Mouse (Mus musculus): Measurements from ENCODE around the gene Ncor1.
"Not testable (repeated sequence)": the region's sequence is repeated elsewhere in the genome, so short reads cannot be mapped to it uniquely, and the experiment has no call there.

The Ncor1 gene

DNA sequence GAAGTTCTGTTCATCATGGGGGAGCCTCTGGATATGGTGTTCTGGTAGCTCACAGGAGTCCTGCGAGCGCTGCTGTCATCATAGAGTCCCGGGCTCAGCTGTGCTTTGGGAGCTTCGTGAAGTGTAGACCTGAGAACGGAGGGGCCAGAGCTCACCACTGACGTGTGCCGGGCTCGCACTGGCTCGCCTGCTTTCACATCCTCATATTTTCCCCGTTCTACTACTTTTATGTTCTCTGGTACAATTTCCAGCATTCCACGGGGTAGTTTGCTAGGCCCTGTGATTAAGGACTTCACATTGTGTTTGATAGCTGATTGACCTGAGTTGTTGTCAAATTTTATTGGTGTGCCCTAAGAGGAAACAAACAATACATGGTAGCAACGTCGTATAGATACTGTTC, 115.3 kb downstream of the Ncor1 start:
- no peak for DNase-seq

DNA sequence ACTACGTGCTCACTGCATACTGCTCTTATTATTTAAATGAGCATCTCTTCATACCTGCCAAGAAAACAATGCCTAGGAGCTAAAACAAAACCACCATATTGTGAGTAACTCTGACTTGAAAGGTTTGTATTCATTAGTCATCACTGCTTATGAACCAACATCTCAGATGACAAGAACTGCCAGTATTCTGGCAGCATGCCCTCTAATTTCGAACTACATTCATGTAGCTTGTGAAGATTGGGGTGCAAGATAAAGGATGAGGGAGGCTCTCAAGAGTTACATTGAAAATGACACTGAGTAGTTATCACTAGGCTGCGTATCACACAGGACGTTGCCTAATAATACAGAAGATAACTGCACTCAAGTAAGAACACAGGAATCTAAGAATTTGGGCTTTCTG, 126.1 kb downstream of the Ncor1 start:
- DNase-seq, result no peak

DNA sequence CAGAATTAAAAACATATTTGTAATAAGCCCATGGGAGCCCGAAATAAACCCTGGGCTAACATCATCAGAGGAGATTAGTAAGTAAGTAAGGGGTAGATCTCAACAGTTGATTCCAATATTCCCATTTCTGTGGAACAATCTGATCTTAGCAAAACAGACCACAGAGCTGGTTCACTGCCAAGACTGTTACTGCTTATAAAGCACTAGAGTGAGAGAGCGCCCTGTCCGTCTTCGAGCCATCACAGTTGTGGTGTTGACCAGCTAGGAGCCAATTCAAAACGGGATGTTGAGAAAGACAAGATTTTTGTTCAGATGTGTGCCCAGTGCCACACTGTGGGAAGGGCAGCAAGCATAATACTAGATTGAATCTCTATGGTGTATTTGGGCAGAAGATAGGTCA, 127.2 kb downstream of the Ncor1 start:
- DNase-seq, result no peak

DNA sequence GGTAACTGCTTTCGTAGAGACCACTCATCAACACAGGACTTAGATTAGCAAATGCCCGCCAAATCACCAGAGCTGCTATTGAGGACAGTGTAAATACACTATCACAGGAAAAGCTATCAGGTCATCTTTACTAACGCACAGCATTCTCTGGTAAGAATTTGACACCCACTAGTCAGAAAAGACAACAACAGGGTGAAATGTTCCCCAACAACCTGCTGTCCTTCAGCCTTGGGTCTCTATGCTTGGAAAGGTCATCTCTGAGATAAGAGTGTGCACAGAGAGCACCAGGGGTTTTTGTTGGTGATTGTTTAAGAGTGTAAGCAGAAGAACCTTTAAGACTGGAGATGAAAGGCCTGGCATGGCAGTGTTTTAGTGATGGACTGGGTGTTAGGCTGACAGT, 134.7 kb downstream of the Ncor1 start:
- DNase-seq, result no peak

DNA sequence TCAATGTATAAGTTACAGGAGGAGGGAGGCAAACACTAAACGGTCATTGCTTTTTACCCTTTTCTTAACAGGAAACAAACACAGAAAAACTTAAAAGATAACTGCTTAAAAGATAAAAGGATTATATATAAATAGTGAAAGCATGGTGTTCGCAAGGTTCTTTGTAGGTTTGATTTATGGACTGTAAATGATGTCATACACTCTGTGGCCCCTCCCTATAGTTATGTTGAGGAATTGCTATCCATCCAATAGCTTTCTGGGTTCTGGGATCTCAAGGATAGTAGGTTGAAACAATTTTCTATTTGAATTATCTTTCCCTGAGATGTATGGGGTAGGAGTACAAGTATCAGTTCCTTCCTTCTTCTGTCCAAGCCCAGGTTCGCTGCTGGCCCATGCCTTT, 138.2 kb downstream of the Ncor1 start:
- DNase-seq, result no peak

DNA sequence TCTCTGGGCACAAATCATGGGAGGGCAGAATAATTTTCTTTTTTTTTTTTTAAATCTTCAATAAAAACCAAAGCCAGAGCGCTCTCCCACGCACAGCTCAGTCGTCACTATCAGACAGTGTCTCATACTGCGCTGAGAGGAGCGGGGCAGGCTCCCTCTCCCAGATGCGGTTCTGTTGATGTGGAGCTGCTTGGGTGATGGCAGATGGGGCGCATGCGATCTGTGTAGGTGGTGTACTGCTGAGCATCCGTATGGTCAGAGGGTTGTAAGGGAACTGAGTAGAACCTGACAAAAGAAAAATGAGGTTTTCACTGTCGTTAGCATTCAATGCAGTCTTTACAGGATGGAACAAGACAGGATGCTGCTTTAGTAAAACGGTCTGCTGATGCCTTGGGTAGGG, 140.6 kb downstream of the Ncor1 start:
- no peak for DNase-seq

DNA sequence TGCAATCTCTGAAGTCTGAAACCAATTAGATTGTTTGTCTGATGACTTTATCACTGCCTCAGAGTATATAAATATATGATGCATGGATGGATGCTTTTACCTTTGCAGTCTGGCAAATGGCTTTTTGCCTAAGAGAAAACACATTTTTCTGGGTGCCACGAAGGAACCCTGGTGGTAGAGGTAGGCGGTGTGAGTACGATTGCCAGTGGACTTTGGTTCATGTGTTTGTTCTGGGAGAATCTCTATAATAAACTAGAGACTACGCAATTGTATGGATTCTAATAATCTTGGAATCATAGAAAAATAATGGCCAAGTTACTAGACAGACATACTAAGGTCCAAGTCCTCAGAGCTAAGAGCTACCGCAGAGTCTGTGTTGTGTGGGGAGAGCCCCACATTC, 143.4 kb downstream of the Ncor1 start:
- no peak for DNase-seq

DNA sequence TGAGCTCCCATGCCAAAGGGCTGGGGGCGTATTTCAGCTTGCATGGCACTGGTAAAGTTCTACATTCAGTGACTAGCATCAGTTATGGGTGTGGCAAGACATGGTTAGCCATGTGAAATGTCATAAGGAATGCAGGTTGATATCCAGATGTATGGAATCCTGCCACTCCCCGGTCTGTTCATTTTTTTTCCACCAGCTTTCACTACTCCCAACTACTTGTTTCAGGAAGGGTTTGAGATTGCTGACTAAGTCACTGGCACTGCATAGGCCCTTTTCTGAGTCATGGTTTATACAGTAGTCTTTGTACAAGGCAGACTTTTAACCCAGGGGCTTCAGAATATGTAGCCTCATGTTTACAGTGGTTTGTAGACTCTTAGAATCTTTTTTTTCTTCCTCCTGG, 149.0 kb downstream of the Ncor1 start:
- no peak for DNase-seq

DNA sequence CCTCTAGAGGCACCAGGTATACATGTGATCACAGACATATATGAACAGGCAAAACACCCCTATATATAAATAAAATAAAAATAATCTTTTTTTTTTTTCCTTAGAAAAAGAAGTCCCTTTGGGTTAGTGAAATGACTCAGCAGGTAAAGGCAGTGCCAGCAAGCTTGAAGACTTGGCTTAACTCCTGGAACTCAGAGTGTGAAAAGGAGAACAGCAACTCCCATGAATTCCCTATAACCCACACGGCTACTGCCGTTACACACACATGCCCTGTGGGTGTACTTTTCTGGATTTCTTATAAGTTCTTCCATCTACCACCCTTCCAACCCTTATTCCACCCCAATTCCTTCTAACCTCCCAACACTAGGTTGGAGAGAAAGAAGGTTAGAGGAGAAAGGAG, 152.5 kb downstream of the Ncor1 start:
- DNase-seq, result no peak

DNA sequence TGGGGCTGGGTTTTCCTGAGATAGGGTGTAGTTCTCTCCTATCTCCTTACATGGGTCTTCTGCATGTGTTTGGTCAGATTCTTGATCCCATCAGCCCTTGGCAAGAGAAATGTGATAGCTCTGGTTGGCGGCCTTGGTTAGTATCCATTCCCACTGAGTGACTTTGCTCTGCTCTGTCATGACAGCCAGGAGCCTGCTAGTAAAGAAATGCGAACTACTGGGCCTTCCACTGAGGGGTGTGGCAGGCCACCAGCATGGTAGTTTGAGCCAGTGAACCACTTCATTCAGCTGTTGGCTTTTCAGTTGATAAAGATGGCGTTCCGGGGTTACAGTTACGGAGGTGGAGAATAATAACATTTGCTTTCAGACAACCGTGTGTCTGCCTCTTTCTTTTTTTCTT, 159.5 kb downstream of the Ncor1 start:
- no peak for DNase-seq

DNA sequence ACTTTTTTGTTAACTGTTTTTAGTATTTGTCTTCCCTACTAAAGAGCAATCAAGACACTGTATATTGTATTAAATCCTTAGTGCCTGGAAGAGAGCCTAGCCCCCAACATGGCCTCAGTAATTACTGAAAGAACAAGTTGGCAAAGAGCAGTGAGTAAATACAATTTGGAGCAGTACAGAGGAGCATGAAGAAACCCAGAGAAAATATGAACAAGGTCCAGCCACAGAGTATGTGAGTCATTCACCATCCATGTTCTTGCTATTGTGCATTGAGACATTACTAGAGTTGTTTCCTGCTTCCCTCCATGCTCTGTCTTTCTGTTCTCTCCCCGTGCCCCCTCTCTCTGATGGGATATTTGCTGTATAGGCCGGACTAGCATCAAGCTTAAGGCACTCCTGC, 164.2 kb downstream of the Ncor1 start:
- no peak for DNase-seq

DNA sequence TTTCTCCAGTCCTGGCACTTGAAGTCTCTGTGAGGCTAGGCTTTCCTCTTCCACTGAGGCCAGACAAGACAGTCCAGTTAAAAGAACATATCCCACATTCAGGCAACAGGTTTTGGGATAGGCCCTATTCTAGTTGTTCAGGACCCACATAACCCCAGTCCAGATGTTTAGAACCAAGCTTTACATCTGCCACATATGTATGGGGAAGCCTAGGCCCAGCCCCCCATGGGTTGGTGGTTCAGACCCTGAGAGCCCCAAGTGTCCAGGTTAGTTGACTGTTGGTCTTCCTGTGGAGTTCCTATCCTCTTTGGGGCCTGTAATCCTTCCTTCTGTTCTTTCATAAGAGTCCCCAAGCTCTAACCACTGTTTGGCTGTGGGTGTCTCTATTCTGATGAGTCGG, 170.6 kb downstream of the Ncor1 start:
- no peak for DNase-seq

DNA sequence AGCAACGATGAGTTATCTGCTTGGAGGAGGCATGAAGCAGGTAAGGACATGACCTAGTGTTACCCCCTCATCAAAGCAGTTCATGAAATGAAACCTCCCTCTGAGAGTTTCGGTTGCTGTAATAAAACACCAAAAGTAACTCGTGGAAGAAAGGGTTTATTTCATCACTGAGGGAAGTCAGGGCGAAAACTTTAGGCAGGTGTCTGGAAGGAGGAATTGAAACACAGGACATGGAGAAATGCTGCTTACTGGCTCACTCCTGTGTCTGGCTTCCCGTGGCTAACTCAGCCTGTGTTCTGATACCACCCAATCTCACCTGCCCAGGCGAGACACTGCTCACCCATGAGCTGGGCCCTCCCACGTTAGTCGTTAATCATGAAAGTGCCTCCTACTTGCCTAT, 173.3 kb downstream of the Ncor1 start:
- DNase-seq, result no peak

DNA sequence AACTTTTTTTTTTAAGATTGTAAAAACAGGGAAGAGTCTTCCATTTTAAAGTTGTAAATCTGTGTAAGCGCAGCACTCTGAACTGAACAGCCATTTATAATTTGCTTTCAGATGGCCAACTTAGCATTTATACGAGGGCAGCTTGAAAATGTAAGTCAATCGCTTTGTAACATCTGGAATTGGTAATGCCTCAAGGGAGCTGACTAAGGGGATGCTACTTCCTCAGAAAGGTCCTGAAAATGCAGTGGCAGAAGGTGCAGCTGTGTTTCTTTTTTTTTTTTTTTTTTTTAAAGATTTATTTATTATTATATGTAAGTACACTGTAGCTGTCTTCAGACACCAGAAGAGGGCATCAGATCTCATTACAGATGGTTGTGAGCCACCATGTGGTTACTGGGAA, 174.3 kb downstream of the Ncor1 start:
- DNase-seq, result not testable (repeated sequence)

DNA sequence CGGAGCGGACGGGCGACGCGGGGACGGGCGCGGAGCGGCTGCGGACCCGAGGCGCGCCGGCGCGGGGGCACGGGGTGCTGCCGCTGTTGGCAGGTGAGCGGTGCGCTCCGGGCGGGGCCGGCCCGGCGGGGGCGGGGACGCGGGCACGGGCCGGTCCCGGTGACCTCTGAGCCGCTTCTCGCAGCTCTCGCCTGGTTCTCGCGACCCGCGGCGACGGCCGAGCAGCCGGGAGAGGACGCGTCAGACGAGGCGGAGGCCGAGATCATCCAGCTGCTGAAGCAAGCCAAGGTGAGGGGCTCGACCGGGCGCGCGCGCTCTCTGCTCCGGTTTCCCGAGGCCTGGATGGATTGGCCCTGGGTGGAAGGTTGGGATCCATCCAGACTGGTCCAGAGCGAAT, 176.7 kb downstream of the Ncor1 start:
- DNase-seq, result no peak

DNA sequence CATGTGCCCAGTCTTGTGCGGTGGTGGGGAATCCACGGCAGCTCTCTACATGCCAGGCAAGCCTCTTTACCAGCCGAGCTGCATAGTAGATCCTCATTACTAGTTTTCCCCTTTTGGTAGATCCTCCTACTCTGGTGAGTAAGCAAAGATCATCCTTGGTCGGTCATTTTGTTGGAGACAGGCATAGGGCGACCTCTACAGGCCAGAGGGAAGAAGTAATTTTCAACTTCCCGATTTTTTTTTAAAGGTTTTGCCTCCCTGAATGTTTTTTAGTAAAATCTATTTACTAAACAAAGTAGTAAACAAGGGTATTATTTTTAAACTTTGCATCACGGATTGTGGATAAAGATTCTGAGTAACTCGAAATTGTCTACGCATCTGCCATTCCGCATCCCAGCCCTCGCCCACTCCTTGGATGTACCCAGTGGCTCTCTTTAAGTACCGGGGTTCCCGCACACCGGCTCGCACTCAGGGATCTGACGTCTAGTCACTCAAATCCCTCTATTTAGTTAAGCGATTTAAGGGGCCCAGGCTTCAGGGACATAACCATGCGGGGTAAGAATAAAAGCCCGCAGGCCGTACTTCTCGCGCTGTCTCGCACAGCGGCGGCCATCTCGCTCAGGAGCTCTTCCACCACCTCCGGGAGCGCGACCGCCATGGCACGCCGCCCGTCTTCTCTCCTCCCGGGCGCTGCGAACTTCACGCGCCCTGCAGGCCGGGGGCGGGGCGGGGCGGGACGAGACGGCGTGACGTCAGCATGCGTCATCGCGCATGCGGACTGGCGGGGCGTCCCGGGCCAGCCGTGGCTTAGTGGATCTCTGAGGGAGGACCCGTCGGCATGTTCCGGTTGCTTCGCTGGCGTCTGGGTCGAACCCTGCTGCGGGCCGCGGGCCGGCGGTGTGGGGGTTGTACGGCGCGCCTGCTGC, 177.4 kb downstream of the Ncor1 start, which contains the start of the genes Zswim7 and Ttc19:
Gene Zswim7 (minus strand): TSS at position 701 of the 926 bp plus-strand sequence.
Gene Ttc19 (plus strand): TSS at position 799 of the 926 bp plus-strand sequence.
- peak; percentile 89 for DNase-seq

DNA sequence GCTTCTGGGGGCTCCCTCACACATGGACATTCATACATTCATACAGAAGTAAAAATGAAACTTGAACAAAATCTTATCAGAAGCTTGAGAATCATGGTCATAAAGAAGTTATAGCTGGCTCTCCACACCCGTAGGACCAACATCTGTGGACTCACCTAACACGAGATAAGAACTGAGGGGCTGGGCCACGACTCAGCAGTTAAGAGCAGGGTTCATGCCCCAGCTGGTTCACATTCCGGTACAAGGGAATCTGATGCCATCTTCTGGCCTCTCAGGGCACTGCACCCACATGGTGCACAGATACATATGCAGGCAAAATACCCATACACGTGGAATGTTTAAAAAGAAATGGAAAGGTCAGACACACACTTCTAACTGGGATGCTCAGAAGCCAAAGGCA, 180.3 kb downstream of the Ncor1 start:
- DNase-seq, result peak; percentile 67 to 70

DNA sequence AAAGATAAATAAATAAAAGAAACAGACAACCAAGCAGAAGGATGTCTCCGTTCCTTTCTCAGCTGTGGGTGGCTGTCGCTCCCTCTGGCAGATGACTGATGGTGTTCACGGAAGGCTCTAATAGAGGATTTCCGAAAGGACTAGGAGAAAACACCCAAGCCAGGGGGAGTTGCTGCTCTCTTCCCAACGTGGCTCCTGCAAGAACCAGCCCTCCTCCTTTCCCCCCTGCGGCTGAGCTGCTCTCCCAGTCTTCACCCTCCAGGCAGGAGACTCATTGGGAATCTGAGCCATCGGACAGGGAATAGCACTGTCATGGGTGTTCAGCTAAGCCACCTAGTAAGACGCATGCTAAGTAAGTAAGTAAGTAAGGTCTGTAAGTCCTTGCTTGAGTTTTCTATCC, 181.3 kb downstream of the Ncor1 start:
- DNase-seq, result no peak

DNA sequence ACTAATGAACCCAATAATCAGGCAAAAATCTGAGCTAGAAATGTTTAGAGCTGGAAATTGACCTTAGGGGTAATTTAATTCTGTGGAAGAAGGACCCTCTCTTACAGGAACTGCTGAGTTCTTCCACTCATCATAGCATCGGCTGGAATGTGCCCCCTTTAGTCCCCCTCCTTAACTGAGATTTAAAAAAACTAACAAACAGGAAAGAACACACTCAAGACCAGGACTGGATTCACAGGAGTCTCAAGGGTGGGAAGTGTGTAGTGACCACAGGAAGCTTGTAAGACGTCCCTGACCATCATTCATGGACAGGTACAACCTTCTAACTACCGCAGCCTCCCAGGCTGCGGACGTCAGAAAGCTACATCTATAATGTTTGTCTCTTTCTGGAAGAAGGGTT, 187.5 kb downstream of the Ncor1 start:
- DNase-seq, result no peak

DNA sequence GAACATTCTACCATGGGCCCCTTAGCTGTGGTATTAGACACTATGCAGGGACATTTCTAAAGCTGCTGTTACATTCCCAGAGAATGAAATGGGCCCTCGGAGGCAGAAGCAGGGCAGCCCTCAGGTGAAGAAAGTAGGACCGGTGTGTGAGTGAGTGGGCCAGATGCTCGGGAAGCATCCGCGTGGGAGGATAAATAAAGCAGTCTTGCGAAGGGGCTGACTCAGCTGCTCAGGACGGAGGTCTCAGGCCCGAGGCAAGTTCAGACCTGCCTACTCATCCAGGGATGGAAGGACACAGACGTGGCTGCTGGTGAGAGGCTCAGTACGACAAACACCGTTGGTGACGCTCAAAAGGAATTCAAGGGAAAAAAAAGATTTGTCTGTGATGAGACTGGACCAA, 189.2 kb downstream of the Ncor1 start:
- DNase-seq, result no peak

DNA sequence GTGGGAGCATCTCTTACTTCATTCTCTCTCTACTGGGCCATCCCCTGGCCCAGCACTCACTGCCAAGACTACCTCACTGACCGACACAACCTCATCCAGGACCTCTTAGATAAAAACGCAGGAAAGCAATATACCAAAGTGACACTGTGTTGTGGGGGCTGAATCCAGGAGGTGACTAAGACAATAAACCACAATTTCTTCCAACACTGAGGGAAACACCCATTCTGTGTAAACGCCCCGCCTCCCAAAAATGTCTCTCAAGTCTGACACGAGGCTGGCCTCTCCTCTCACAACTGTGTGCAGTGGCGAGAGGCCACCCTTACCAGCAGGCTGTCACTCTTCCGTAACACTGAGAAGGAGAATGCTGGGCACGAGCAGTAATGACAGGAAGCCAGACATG, 190.0 kb downstream of the Ncor1 start:
- DNase-seq, result no peak

DNA sequence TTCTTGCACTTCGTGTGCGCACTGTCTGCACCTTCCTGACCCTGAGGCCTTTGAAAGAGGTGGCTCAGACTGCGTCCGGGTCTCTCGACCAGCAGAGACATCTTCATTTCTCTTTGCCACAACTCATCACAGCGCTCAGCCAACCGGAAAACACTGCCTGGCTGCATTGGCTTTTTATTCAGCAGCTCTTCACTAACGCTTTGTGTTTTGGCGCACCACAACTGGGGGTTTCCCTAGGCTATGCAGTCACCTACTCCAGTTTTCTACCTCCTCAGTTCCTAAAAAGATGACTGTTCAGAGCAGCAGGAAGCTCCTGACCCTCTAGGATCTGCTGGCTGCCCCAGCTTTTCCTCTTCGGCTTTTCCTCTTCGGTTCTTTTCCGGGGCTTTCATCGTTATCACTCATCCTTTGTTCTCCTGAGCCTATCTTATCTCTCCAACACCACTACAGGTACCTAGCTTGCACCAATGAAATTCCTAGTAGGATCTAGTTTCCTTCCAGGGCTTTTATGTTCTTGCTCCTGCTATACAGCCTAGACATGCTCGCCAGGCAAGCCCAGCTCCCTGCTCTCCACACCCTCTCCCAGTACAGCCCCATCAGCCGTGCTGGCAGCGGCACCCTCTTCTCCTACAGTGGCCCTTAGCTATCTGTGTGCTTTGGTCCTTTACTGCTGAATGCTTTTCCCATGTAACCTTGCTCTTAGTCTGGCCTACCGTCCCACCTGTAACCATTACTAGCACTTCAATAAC, 191.7 kb downstream of the Ncor1 start:
- no peak for DNase-seq

Measured in thymus, postnatal 36 days (tissue).